Mouse (Mus musculus): Measurements from ENCODE around the gene Adarb2. TPM values are rescaled to one million over a fixed set of nuclear protein-coding genes. Genes with fewer than 3 reads are reported as not detected.
A peak's percentile ranks its signal among the peaks of the same experiment; 100 is the strongest.

Gene Adarb2
- total RNA-seq, 2 experiments from 2014 or later: 0.06 TPM; not detected in 1

DNA sequence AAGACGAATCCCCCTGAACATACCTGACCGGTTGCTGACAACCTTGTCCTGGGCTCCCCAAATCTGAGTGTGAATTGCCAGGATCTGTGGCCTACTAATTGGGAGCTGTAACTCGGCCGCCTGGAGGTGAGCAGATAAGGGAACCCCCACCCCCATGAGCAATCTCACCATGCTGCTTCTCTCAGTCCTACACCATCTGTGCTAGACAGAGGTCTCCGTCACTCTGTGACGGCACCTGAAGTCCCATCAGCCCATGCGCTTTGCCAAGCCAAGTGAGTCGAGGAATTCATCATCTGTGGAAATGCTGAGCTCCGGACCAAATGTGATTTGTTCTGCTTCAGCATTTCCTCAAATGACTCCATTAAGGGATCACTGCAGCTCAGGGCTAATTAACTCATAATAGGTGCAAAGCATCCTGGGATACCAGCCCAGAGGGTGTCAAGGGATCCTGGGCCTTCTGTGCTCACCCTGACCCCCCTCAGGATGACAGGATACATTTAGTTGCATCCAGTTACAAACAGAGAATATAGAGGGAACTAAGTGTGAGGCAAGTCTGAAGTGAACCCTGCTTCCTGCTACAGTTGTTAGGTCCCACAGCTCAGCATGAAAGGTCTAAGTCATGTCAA, 462.1 kb downstream of the Adarb2 start:
- no peak for DNase-seq (ENCODE audit: low spot score in 2 of 2)

DNA sequence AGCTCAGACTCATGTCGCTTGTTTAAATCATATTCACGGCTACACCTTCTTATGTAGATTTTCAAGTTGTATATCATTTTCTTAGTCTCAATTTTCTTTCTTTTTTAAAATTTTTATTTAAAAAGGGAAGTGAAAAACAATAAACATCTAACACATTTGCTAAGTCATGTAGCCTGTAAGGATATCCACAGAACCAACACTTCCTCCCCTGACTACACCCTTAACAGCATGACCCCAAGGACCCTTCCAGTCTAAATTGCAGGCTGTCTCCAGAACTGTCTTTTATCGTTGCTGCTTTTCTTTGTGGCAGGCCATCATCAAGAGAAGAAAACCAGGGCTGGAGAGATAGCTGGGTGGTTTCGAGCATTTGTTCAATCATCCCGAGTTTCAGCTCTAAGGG, 474.5 kb downstream of the Adarb2 start:
- no peak for DNase-seq (ENCODE audit: low spot score in 2 of 2)

- DNase-seq (ENCODE audit: low spot score in 2 of 2): no peak
Measured at GRCm38 (mm10) chr13:8680470-8681129, 477.9 kb downstream of the Adarb2 start.

GRCm38 (mm10) chr13:8691448-8691847, 488.8 kb downstream of the Adarb2 start:
- DNase-seq (ENCODE audit: low spot score in 2 of 2): no peak

DNA sequence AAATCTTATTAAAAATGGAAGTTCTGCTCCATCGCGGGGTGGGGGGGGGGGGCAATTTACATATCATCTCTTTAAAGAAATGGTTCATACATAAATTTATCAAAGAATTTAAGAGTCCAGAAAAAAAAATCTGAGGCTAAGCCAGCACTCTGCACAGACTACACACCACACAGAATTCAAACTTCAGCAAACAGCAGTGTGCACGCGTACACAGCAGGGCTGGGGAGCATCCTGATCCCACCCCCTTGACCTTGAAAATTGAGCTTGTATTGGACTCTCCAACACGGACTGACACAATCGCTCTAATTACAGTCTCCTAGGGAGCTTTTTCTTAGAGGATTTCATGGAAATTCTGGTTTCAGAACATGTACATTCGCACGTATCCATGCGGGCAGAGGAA, 490.1 kb downstream of the Adarb2 start:
- DNase-seq (ENCODE audit: low spot score in 2 of 2): no peak

GRCm38 (mm10) chr13:8698451-8698850, 495.8 kb downstream of the Adarb2 start:
- DNase-seq (ENCODE audit: low spot score in 2 of 2): no peak

DNA sequence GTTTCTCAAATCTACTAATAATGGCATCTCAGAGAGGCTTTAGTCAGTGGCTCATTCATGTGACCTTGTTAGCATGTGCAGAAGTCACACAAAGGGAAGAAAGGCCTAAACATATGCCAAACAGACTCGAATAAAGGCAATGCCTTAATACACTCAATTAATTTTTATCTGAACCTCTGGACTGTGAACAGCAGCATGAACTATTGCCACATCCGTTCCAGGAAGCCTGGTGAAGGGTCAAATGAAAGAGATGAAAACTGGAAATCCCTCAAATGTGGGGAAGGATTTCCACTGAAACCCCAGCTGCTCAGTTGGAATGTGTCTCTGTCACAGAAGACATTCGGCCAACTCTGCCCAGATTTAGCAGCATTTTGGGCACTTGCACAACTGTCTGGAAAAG, 497.2 kb downstream of the Adarb2 start:
- DNase-seq (ENCODE audit: low spot score in 2 of 2): no peak

DNA sequence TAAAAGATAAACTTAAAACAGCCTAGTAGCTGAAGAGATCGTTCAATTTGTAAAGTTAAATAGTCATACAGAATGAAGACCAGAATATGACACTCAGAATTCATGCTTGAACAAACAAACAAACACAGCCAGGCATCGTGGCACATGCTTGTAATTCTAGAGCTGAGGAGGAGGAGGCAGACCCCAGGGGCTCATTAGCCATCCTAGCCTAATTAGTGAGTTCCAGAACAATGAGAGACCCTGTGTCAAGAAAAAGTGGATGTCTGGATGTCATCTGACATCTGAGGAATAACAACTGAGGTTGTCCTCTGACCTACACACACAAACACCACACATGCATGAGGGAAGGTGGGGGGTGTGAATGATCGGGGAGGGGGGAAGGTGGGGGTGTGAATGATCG, 498.3 kb downstream of the Adarb2 start:
- DNase-seq (ENCODE audit: low spot score in 2 of 2): no peak

DNA sequence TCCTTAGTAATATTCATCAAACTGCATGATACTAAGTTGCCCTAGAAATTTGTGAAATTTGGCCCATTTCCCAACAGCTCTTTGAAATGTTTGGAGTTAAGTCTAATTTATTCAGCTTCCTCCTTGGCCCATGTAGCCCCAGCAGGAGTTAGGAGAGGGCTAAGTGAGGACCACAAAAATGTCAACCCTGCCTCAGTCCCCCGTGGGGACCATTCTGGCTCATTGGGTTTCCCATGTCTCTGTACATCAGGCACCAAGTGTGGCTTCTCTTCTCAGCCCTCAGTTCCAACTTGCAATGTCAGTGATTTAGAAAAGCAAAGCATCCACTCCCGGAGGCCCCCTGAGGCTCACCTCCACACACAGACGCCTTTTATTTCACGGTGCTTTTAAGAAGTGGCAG, 502.6 kb downstream of the Adarb2 start:
- DNase-seq (ENCODE audit: low spot score in 2 of 2): no peak

GRCm38 (mm10) chr13:8713377-8713776, 510.7 kb downstream of the Adarb2 start:
- DNase-seq (ENCODE audit: low spot score in 2 of 2): no peak

DNA sequence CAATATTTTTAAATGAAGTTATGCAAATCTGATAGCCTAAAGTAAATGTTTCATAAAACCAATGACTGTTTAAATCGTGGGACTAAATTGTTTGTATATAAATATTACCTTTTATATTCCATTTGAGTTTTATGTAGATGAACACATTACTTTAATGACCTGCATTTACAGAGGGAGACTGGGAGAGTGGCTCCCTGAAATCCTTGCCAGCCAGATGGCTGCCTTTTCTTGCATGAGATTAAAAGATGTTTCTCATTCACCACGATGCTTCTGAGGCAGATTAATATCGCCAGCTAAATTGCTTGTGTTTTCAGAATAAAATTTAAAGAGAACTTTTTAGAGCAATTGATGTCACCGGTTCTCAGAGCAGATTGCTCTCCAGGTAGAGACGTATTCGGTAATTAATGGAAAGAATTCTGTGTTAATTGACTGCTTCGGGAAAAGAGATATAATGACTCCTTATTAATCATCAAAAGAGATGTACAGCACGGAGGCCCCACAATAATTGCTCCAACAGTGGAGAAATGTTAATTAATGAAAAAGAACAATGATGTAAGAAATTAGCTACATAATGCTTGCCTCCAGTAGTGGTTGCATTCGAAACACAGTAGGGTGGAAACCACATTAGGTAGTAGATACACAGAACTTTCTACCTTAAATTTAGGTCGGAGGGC, 527.4 kb downstream of the Adarb2 start:
- DNase-seq (ENCODE audit: low spot score in 2 of 2): no peak

GRCm38 (mm10) chr13:8737139-8737865, 534.6 kb downstream of the Adarb2 start:
- DNase-seq (ENCODE audit: low spot score in 2 of 2): no peak

GRCm38 (mm10) chr13:8742792-8743191, 540.1 kb downstream of the Adarb2 start:
- no peak for DNase-seq (ENCODE audit: low spot score in 2 of 2)

- peak in 1 of 2 experiments; percentile 22 for DNase-seq (ENCODE audit: low spot score in 2 of 2)
Measured at GRCm38 (mm10) chr13:8744565-8744964, 541.9 kb downstream of the Adarb2 start.

DNA sequence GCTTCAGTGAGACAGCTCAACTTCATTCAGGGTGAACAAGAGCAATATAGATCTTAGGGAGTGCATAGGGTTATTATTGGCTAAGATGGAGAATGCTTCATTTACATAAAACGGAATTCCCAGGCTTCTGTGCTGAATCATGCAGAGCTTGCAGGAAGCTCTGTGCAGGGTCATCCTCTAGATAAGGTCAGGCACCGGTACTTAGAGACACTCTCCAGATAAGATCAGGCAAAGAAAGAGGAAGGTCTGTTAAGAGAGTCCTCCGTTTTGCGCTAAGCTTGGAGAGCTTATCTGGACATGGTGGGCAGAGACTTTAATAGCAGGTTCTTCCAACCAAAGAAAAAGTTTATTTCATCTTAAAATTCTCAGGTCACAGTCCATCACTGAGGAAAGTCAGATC, 542.9 kb downstream of the Adarb2 start:
- no peak for DNase-seq (ENCODE audit: low spot score in 2 of 2)

- DNase-seq (ENCODE audit: low spot score in 2 of 2): no peak
Measured at GRCm38 (mm10) chr13:8749451-8749850, 546.8 kb downstream of the Adarb2 start.

DNA sequence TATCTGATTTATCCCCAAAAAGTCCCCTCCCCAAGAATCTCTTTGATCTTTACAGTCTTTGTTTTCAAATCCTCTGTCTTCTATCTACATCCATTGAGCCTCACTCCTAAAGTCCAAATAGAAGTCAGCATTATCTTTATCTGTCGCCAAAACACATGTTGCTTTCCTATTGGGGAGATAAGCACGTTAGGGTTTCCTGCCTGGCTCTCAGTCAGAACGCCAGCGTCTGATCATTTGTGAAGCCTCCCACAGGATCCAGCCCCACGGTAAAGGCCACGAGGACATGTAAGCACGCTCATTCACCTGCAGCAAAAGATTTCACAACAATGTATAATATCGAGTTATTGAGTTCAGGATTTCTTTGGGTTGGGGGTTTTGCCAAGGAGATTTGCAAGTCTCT, 558.3 kb downstream of the Adarb2 start:
- no peak for DNase-seq (ENCODE audit: low spot score in 2 of 2)

DNA sequence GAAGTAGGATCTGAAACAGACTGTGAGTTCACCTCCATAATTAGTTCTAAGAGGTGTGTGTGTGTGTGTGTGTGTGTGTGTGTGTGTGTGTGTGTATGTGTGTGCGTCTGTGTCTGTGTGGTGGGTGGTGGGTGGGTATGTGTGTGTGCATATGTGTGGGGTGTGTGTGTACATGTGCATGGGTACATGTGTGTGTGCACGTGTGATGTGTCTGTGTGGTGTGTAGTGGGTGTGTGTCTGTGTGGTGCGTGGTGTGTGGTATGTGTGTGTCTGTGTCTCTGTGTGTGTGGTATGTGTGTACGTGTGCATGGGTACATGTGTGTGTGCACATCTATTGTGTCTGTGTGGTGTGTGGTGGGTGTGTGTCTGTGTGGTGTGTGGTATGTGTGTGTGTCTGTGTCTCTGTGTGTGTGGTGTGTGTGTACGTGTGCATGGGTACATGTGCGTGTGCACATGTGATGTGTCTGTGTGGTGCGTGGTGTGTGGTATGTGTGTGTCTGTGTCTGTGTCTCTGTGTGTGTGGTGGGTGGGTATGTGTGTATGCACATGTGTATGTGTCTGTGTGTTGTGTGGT, 567.1 kb downstream of the Adarb2 start:
- DNase-seq (ENCODE audit: low spot score in 2 of 2): no peak

DNA sequence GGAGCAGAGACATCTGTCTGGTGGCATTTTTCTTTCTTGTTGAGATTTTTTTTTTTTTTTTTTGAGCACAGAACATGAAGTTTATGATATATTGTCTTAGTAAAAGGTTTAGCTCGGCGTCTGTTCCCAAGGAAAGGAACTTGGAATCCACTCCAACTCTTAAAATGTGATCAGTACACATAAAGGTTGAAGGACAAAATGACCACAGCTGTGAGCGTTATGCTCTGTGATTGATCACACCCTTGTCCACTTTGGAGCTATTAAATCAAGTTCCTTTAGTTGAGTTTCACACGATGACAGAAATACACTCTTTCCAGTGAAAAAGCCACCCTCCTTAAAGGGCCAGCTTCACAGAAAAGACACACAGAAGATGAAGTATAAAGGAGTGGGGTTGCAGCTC, 568.0 kb downstream of the Adarb2 start:
- no peak for DNase-seq (ENCODE audit: low spot score in 2 of 2)

GRCm38 (mm10) chr13:8780441-8780840, 577.8 kb downstream of the Adarb2 start:
- DNase-seq (ENCODE audit: low spot score in 2 of 2): peak; percentile 35 to 51

- no peak for DNase-seq (ENCODE audit: low spot score in 2 of 2)
Measured at GRCm38 (mm10) chr13:8782636-8783035, 580.0 kb downstream of the Adarb2 start.

Data from adrenal gland, adult 18-20 months (tissue).